Mouse (Mus musculus): ENCODE measurements around the gene Rita1.

DNA sequence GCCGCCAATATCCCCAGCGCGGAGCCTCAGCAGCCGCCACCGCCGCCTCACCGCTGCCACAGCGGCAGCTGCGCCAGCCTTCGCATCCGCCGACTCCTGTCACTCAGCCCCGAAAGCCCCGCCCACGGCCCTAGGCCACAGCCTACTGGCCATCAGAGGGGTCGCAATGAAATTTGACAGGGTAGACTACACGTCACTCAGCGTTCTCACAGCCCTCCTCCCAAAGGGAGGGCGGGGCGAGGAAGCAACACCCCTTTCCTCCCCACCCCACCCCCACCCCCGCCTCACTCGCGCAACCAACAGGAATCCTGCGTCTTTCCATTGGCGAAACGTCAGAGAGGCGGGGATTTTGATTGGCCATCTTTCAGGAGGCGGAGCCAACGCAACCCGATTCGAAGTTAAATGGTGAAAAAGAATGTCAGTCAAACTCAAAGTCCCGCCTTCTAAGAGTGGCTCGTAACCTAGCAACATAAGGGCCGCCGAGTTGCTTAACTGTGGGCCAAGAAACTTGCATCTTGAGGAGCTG lies 23.8 kb downstream of the Rita1 start, which contains the start of the genes Tpcn1 and Iqcd:
- TF ChIP-seq CTCF (IDR thresholded peaks at IDR 0.05; ENCODE audit: extremely low read depth, insufficient read depth, low read length): no peak
- peak; percentile 92 for TF ChIP-seq POLR2A (IDR thresholded peaks at IDR 0.05; ENCODE audit: extremely low read depth, insufficient read depth, low read length)
